Mouse (Mus musculus) gastrocnemius, postnatal 4 days (tissue): ENCODE data around the gene Dkk3. TPM values are rescaled to one million over a fixed set of nuclear protein-coding genes. Genes with fewer than 3 reads are reported as not detected.

Experiments
- DNase-seq, 2 experiments: peaks; one replicate each; pipeline ENCODE4 v3.0.0; 2021 to 2022; ENCODE audit warnings: low spot score in 2 of 2, mixed read lengths in 2 of 2
- total RNA-seq, 2 experiments: library from RNA; stranded (reverse); gene quantifications; 2 replicates each; pipeline ENCODE4 v1.2.3; 2021

The Dkk3 gene
- total RNA-seq, 2 experiments from 2014 or later: 15.8 to 20.6 TPM

GRCm38 (mm10) chr7:112084222-112084621 is 74.6 kb downstream of the Dkk3 start:
- no peak for DNase-seq

GRCm38 (mm10) chr7:112082636-112083035 is 76.2 kb downstream of the Dkk3 start:
- DNase-seq: no peak

GRCm38 (mm10) chr7:112074868-112075267 is 84.0 kb downstream of the Dkk3 start:
- DNase-seq: no peak

Other genes with a start within 250 kb of the Dkk3 start
- gene Usp47, start 135.6 kb downstream of the Dkk3 start, total RNA-seq: 100 to 1,000 TPM; 164 to 168 TPM
- gene Mical2, start 66.8 kb upstream of the Dkk3 start, total RNA-seq: 10 to 100 TPM; 18.5 to 20.7 TPM